Mouse (Mus musculus): ENCODE results near the gene Chp2.

DNA sequence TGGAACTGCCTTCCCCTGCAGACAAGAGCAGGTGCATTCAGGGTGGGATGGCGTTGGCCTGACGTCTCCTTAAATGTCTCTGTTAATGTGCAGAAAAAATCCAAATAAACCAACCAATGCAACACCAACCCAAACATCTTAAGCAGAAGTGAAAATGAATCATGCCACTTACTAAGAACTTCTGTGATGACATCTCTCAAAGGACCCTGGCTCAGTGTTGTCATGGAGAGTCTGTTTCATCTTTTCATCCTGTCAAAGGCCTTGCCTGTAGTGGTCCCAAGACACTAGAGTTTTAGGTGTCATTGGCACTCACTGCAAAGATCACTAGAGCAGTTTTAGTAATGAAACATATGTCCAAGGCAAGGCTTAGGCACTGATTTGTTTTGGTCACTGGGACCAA, 53.0 kb downstream of the Chp2 start:
- TF ChIP-seq CHD2 (IDR thresholded peaks at IDR 0.05; ENCODE audit: low read length) (no peak), TBP (conservative IDR thresholded peaks at IDR 0.05; ENCODE audit: low read depth, low read length) (no peak), HCFC1 (IDR thresholded peaks at IDR 0.05; ENCODE audit: low read depth, low read length) (no peak), BHLHE40 (IDR thresholded peaks at IDR 0.05; ENCODE audit: low read depth, low read length) (no peak), ZMIZ1 (IDR thresholded peaks at IDR 0.05; ENCODE audit: low read depth, low read length) (no peak), MXI1 (IDR thresholded peaks at IDR 0.05; ENCODE audit: low read depth, low read length) (no peak), POLR2A (IDR thresholded peaks at IDR 0.05; ENCODE audit: low read depth, low read length) (no peak)

All from CH12.LX (cell line).